Mouse (Mus musculus) limb, embryonic 10.5 days (tissue): ENCODE measurements around the gene Cabcoco1. TPM values are rescaled to one million over a fixed set of nuclear protein-coding genes. Genes with fewer than 3 reads are reported as not detected.

Source experiments
- DNase-seq: peaks from one replicate; pipeline ENCODE4 v3.0.0-alpha.2; 2017; ENCODE audit warnings: low spot score
- H3K27ac ChIP-seq: fragments of 300-500 bp; sonication (generic); 2 replicates; pipeline ENCODE4 v1.5.1; 2016; ENCODE audit warnings: mild to moderate bottlenecking
- H3K27me3 ChIP-seq: fragments of 300-500 bp; sonication (generic); 2 replicates; pipeline ENCODE4 v1.6.1; 2016; ENCODE audit warnings: low read depth, mild to moderate bottlenecking; ENCODE audit not compliant: poor library complexity, severe bottlenecking
- H3K36me3 ChIP-seq: fragments of 300-500 bp; sonication (generic); 2 replicates; pipeline ENCODE4 v1.6.1; 2016; ENCODE audit warnings: mild to moderate bottlenecking, moderate library complexity
- H3K4me1 ChIP-seq: fragments of 300-500 bp; sonication (generic); 2 replicates; pipeline ENCODE4 v1.6.1; 2016
- H3K4me3 ChIP-seq: fragments of 300-500 bp; sonication (generic); 2 replicates; pipeline ENCODE4 v1.5.1; 2016; ENCODE audit warnings: mild to moderate bottlenecking, moderate library complexity
- H3K9me3 ChIP-seq: fragments of 300-500 bp; sonication (generic); replicated peaks from 2 replicates; pipeline ENCODE4 v1.6.1; 2016; ENCODE audit warnings: mild to moderate bottlenecking
- WGBS: fragments of 180-500 bp; shearing (Covaris S2); methylation state at CpG from one replicate; pipeline ENCODE4 v1.1.7; 2016; 5-methylcytosine and 5-hydroxymethylcytosine counted together
- polyA plus RNA-seq: library from polyadenylated mRNA; unstranded; fragments of >200 nt; fragmentation: Nextera tagmentation; extraction: Ambion mirVana; gene quantifications from 2 replicates; pipeline ENCODE4 v1.2.1, GENCODE M21; 2016

Gene Cabcoco1
- polyA plus RNA-seq, 1 experiment from 2014 or later, result 0.43 TPM

DNA sequence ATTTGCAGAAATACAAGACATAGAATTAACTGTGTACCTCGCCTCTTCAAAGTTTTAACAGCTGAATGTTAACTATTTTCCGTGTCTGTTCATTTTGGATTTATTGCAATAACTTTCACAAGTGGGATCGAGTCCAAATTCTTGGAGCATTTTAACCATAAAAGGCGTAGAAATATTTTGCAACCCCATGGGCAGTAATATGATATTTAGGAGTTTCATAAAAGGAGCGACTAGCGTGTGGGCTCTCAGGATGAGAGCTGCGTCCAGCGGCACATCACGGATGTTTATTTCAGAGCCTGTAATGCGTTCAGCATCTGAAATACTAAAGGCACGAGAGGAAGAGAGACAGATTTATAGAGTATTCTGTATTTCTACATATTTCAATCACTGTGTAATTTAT lies 50.1 kb downstream of the Cabcoco1 start:
- 91% methylated on average over 11 of the region's 11 CpGs for WGBS
- H3K36me3 ChIP-seq, result no peaks in the 10 kb centered on the region
- no peaks in the 10 kb centered on the region for H3K27me3 ChIP-seq
- H3K27ac ChIP-seq, result no peak overlapping the region
- no peak for DNase-seq
- no peaks in the 10 kb centered on the region for H3K9me3 ChIP-seq
- no peak overlapping the region for H3K4me3 ChIP-seq
- no peaks in the 10 kb centered on the region; the same call in 1 of the 2 replicates for H3K4me1 ChIP-seq

GRCm38 (mm10) chr10:68490781-68491180 lies 50.9 kb downstream of the Cabcoco1 start:
- no peaks in the 10 kb centered on the region; the same call in 1 of the 2 replicates for H3K4me1 ChIP-seq
- no peak overlapping the region for H3K27ac ChIP-seq
- no peak overlapping the region for H3K4me3 ChIP-seq
- WGBS, result 75% methylated on average over 6 of the region's 6 CpGs
- no peak for DNase-seq
- H3K9me3 ChIP-seq, result no peaks in the 10 kb centered on the region
- no peaks in the 10 kb centered on the region for H3K27me3 ChIP-seq
- H3K36me3 ChIP-seq, result no peaks in the 10 kb centered on the region

- no peak for DNase-seq
- Histone ChIP-seq H3K36me3 (no peaks in the 10 kb centered on the region), H3K4me1 (no peaks in the 10 kb centered on the region), H3K27ac (no peak overlapping the region), H3K27me3 (no peaks in the 10 kb centered on the region), H3K9me3 (no peaks in the 10 kb centered on the region), H3K4me3 (no peak overlapping the region)
- WGBS, result 86% methylated on average over 8 of the region's 8 CpGs
Observed at GRCm38 (mm10) chr10:68472799-68473198, 68.9 kb downstream of the Cabcoco1 start.

- no peak overlapping the region for H3K27ac ChIP-seq
- H3K36me3 ChIP-seq, result no peaks in the 10 kb centered on the region
- no peak overlapping the region for H3K4me3 ChIP-seq
- no peak for DNase-seq
- H3K9me3 ChIP-seq, result no peaks in the 10 kb centered on the region
- WGBS, result 92% methylated on average over 4 of the region's 4 CpGs
- no peaks in the 10 kb centered on the region for H3K27me3 ChIP-seq
- H3K4me1 ChIP-seq, result peaks cover 6% of the 10 kb centered on the region; the same call in 1 of the 2 replicates
Observed at GRCm38 (mm10) chr10:68465737-68466327, 75.9 kb downstream of the Cabcoco1 start.

DNA sequence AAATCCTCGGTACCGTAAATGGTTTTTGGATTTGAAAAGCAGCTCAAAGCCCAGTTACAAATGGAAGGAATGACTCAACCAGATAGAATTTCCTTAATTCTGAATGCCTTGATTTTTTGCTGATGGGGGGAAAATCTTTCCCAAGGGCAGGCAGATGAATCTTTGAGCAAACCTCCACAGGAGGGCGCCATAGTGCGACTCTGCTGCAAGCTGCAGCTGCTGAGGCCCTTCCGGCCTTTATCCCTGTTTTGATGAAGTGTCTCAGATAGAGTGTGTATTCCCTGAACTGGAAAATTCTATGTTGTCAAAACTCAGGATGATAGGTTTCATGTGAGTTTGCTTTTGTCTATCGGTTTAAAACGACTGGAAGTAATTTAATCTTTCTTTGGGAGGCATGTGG lies 76.8 kb downstream of the Cabcoco1 start:
- H3K36me3 ChIP-seq, result no peaks in the 10 kb centered on the region
- H3K27ac ChIP-seq, result no peak overlapping the region
- WGBS, result 39% methylated on average over 7 of the region's 7 CpGs
- H3K4me3 ChIP-seq, result no peak overlapping the region
- DNase-seq, result peak; percentile 80
- H3K27me3 ChIP-seq, result no peaks in the 10 kb centered on the region
- peaks cover 6% of the 10 kb centered on the region; the same call in 1 of the 2 replicates for H3K4me1 ChIP-seq
- H3K9me3 ChIP-seq, result no peaks in the 10 kb centered on the region

DNA sequence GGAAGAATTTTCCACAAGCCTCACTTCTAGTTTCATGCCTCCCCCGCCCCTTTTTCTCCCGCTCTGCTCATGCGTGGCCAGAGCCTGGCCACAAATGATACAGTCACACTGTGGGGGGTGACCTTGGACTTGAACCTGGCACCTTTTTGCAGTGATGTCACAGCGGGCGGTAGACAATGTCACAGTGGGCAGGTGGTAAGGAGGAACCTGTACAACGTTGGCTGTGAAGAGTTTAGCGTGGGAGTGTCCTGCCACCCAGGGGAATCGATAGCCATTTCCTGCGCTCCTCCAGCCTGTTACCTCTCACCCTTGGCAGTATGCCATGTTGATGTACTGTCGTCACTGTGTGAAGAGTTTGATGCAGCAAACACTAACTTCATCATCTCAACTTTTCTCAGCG lies 81.9 kb downstream of the Cabcoco1 start:
- no peak for DNase-seq

DNA sequence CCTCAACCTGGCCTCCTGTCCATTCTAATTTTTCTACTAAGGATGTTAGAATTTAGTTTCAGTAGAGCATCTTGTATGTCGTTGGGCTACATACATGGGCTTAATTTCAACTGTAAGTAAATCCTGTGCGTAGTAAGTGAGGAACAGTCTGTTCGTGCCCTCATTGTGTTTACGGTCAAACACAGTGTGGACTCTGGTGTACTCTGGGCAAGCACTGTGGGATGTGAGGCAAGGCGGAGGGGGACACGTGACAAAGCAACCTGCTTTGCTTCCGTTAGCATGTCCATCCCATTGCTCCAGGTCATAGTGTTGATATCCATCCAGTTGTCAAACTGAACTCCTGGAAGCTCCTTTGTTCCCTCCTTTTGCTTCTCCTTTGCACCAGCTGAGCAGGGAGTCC lies 84.7 kb downstream of the Cabcoco1 start:
- peaks cover 4% of the 10 kb centered on the region; the same call in 1 of the 2 replicates for H3K4me1 ChIP-seq
- no peaks in the 10 kb centered on the region for H3K27me3 ChIP-seq
- peaks cover 3% of the 10 kb centered on the region; the same call in 1 of the 2 replicates for H3K9me3 ChIP-seq
- WGBS, result 93% methylated on average over 7 of the region's 7 CpGs
- H3K27ac ChIP-seq, result no peak overlapping the region
- no peak overlapping the region for H3K4me3 ChIP-seq
- no peaks in the 10 kb centered on the region for H3K36me3 ChIP-seq
- DNase-seq, result no peak

More for the DNA sequence above, 81.9 kb downstream of the Cabcoco1 start:
- H3K27ac ChIP-seq, result no peak overlapping the region
- no peaks in the 10 kb centered on the region for H3K27me3 ChIP-seq
- 86% methylated on average over 11 of the region's 11 CpGs for WGBS
- H3K4me1 ChIP-seq, result peaks cover 6% of the 10 kb centered on the region; the same call in 1 of the 2 replicates
- no peaks in the 10 kb centered on the region for H3K36me3 ChIP-seq
- no peak overlapping the region for H3K4me3 ChIP-seq
- H3K9me3 ChIP-seq, result no peaks in the 10 kb centered on the region

DNA sequence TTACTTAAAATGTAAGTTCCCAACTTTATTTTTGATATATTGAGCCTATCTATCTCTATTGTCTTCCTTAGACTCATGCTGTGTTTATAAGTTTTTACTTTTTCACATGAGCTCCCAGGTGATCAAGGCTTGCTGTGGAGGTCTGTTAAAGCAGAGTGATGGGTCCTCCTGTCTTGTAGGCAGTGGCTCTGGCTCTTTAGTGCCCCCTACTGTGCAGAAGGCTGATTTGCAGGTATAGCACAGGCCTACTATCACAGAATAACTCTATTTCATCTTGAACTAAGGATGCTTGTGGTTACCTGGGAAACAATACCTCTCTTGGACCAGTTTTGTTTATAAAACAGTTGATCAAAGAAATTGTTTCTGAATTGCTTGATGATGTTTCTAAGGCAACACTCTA lies 87.2 kb downstream of the Cabcoco1 start:
- Histone ChIP-seq H3K36me3 (no peaks in the 10 kb centered on the region), H3K4me3 (no peak overlapping the region), H3K4me1 (peaks cover 13% of the 10 kb centered on the region; the same call in 1 of the 2 replicates), H3K27me3 (no peaks in the 10 kb centered on the region), H3K9me3 (peaks cover 3% of the 10 kb centered on the region; the same call in 1 of the 2 replicates), H3K27ac (no peak overlapping the region)
- DNase-seq, result no peak

DNA sequence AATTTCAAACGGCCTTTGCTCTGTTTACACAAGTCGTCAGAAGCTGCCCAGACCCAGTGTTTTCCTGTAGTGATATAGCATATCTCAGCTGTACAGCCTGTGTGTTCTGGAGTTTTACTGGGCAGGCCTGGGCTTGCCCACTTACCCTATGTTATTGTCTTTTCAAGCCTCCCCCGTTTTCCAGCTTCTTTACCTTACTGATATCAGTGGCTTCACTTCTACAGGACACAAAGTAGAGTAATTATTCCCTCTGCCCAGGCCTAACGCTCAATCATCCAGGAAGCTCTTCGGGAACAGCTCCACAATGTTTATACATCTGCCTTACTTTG lies 94.9 kb downstream of the Cabcoco1 start:
- no peak for DNase-seq
- no peaks in the 10 kb centered on the region for H3K36me3 ChIP-seq
- WGBS, result 51% methylated on average over 5 of the region's 5 CpGs
- no peaks in the 10 kb centered on the region for H3K27me3 ChIP-seq
- H3K4me3 ChIP-seq, result no peak overlapping the region
- H3K4me1 ChIP-seq, result peaks cover 49% of the 10 kb centered on the region
- no peaks in the 10 kb centered on the region for H3K9me3 ChIP-seq
- H3K27ac ChIP-seq, result peak overlapping the region; percentile 84

DNA sequence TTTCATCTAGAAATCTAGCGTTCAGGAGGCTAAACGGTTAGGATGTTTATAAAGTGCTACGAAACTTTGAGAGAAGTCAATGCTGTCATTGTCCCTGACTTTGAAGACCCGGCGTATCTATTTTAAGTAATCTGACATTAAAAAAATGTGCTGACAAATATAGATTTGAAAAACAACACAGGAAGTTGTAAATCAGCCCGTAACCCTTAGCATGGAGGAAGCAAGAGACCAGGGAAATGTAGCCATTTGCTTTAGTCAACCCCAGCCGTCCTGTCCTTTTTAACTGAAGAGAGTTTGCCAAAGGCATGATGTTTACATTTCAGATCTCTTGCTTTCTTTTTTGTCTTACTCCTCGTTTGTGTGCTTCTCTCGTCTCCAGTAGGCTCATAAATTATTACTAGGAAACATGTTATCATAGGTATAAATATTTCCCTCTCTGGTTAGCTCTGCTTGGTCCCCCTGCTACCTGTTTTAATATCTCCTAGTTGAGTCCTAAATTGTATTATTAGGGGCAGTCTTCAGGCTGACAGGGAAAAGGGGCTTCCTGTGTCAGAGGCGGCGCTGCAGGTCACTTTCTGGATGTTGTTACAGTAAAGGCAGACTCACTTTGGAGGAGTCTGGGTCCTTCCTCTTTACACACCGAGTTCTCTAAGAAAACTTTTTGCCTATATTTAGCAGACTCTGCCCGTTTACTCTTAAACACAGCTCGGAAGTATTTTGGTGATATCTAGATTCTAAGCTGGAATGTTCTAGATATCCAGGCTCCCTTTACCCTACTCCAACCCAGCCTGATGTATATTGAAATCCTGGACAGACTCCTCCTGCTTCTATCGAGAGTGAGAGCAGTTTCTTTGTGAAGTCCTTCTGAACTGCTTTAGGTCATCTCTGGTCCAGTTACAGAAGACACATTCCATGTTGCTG lies 95.6 kb downstream of the Cabcoco1 start:
- peak overlapping the region; percentile 84 for H3K27ac ChIP-seq
- H3K4me1 ChIP-seq, result peaks cover 49% of the 10 kb centered on the region
- no peaks in the 10 kb centered on the region for H3K9me3 ChIP-seq
- 36% methylated on average over 15 of the region's 15 CpGs for WGBS
- no peak overlapping the region for H3K4me3 ChIP-seq
- H3K36me3 ChIP-seq, result no peaks in the 10 kb centered on the region
- H3K27me3 ChIP-seq, result no peaks in the 10 kb centered on the region
- peak; percentile 42 for DNase-seq

DNA sequence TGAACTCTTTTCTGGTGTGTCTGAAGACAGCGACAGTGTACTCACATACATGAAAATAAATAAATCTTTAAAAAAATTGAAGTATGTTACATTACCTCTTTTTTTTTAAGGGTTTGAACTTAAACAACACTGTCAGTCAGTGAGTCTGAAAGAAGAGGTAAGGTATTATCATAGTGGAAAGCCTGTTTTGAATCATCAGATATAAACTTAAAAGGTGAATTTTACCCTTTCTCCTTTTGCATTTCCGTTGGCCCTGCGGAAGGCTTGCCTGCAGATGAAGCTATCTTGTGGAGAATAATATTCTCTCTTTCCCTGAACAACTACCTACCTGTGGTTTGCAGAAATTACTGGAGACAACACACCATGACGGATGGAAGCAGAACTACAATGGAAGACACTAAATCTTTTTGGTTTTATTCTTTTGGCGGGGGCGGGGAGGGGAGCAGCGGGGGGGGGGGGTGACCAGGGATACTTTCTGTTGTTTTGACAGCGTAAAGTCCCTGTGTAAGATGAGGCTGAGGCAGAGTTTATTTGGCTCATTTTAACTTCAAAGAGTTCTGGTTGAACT lies 96.4 kb downstream of the Cabcoco1 start:
- peak overlapping the region; percentile 84 for H3K27ac ChIP-seq
- H3K4me1 ChIP-seq, result peaks cover 52% of the 10 kb centered on the region
- DNase-seq, result no peak
- no peaks in the 10 kb centered on the region for H3K27me3 ChIP-seq
- H3K4me3 ChIP-seq, result no peak overlapping the region
- H3K9me3 ChIP-seq, result no peaks in the 10 kb centered on the region
- WGBS, result 50% methylated on average over 8 of the region's 8 CpGs
- no peaks in the 10 kb centered on the region for H3K36me3 ChIP-seq

- Histone ChIP-seq H3K4me1 (peaks cover 56% of the 10 kb centered on the region), H3K27me3 (no peaks in the 10 kb centered on the region), H3K36me3 (no peaks in the 10 kb centered on the region), H3K9me3 (no peaks in the 10 kb centered on the region), H3K4me3 (no peak overlapping the region), H3K27ac (peak overlapping the region; percentile 70)
- DNase-seq, result no peak
- 90% methylated on average over 14 of the region's 14 CpGs for WGBS
Observed at GRCm38 (mm10) chr10:68444361-68445114, 97.2 kb downstream of the Cabcoco1 start.
